Mouse (Mus musculus): ENCODE results near the gene Abhd18.

The Abhd18 gene

DNA sequence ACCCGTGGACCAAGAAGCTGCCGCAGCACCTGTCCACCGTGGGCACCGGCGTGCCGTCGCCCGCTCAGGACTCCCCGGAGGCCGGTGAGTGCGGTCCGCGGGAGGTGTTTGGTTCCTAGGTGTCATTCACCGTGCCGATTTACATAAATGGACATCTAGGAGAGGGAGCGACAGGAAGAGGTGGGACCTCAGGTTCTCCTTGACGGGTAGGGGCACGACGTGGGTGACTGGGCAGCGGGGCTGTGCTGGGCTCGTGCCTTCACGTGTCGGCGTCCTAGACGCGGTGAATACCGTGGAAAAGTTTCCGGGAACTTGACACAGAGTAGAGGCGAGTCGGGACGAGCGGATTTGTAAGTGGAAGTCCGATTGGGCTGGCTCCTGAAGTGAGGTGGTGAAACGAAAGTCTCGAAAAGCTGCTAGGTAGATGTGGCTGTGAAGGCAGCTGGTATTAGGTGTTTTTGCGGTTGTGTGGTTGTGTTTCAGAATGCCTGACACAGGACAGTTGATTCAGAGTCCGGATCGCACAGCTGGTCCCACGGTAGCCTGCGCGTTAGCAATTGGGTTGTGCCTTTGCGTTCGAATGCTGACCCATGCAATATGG lies 103.9 kb downstream of the Abhd18 start:
- DNase-seq: peak; percentile 69

- peak; percentile 26 for DNase-seq
Measured at GRCm38 (mm10) chr3:40951365-40951764, 104.6 kb downstream of the Abhd18 start.

DNA sequence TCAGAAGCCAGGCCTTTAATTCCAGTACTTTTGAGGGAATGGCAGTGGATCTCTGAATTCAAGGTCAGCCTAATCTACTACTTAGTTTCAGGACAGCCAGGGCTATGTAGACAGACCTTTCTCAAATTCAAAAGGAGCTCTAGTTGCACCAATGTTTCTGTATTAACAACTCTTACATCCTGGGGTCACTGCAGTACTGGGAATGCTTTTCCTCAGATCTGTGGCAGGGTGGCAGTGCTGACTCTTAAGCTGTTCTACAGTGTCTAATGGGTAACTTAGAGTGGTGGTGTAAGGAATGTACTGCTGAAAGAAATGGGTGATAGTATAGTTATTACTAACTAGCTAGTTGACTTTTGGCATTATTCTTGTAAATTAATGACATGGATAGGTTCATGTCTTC lies 105.8 kb downstream of the Abhd18 start:
- DNase-seq: no peak

- no peak for DNase-seq
Measured at GRCm38 (mm10) chr3:40954792-40955191, 108.0 kb downstream of the Abhd18 start.

DNA sequence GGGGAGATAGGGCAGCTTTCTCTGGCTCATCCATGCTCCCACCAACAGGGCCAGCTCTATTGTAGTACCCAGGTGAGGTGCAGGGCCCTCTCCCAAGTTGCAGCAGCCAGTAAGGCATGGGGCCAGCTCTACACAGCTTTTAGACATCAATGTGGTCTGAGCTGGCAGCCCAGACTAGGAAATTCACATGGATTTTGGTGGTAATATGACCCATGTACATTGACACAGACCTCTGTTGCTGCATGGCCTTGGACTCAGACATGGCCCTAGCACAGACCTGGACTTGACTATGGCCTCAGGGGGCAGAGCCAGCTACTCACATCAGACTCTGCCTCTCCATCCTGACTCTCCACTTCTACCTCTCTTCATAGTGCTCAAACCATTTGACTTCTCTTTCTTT lies 112.1 kb downstream of the Abhd18 start:
- no peak for DNase-seq

- DNase-seq: no peak
Measured at GRCm38 (mm10) chr3:40980758-40981157, 134.0 kb downstream of the Abhd18 start.

- DNase-seq: no peak
Measured at GRCm38 (mm10) chr3:40987539-40987938, 140.8 kb downstream of the Abhd18 start.

Measured in cerebellum, adult 9-10 months (tissue).